Mouse (Mus musculus) hindbrain, embryonic 16.5 days (tissue): ENCODE results near the gene Ezh1. TPM values are rescaled to one million over a fixed set of nuclear protein-coding genes. Genes with fewer than 3 reads are reported as not detected.
A peak's percentile ranks its signal among the peaks of the same experiment; 100 is the strongest.

Experiments
- ATAC-seq: fragments of 200-750 bp; cut with Nextera tagmentation; 2 replicates; pipeline ENCODE4 v1.8.0; 2017; ENCODE audit warnings: moderate TSS enrichment, moderate library complexity
- H3K27ac ChIP-seq: fragments of 300-500 bp; sonication (generic); 2 replicates; pipeline ENCODE4 v1.5.1; 2014; ENCODE audit warnings: low read depth, mild to moderate bottlenecking, control low read depth, low read length, moderate library complexity
- H3K27me3 ChIP-seq: fragments of 300-500 bp; sonication (generic); replicated peaks from 2 replicates; pipeline ENCODE4 v1.6.1; 2014; ENCODE audit warnings: low read length; ENCODE audit not compliant: control insufficient read depth, insufficient read depth
- H3K36me3 ChIP-seq: fragments of 300-500 bp; sonication (generic); 2 replicates; pipeline ENCODE4 v1.6.1; 2014; ENCODE audit warnings: mild to moderate bottlenecking, low read length, moderate library complexity, mixed read lengths; ENCODE audit not compliant: control insufficient read depth, insufficient read depth
- H3K4me1 ChIP-seq: fragments of 300-500 bp; sonication (generic); 2 replicates; pipeline ENCODE4 v1.6.1; 2014; ENCODE audit warnings: low read depth, low read length; ENCODE audit not compliant: control insufficient read depth, insufficient read depth
- H3K4me2 ChIP-seq: fragments of 300-500 bp; sonication (generic); 2 replicates; pipeline ENCODE4 v1.6.1; 2014; ENCODE audit warnings: mild to moderate bottlenecking, low read length, control low read depth, moderate library complexity
- H3K4me3 ChIP-seq: fragments of 300-500 bp; sonication (generic); 2 replicates; pipeline ENCODE4 v1.5.1; 2014; ENCODE audit warnings: mild to moderate bottlenecking, low read length, control low read depth, moderate library complexity
- H3K9ac ChIP-seq: fragments of 300-500 bp; sonication (generic); 2 replicates; pipeline ENCODE4 v1.6.1; 2014; ENCODE audit warnings: low read depth, mild to moderate bottlenecking, control low read depth, low read length, moderate library complexity
- H3K9me3 ChIP-seq: fragments of 300-500 bp; sonication (generic); 2 replicates; pipeline ENCODE4 v1.6.1; 2014; ENCODE audit warnings: mild to moderate bottlenecking, low read length, moderate library complexity; ENCODE audit not compliant: control insufficient read depth
- WGBS: fragments of 180-500 bp; shearing (Covaris S2); extraction: QIAGEN DNeasy Blood & Tissue Kit; methylation state at CpG from one replicate; pipeline ENCODE4 v1.1.7; 2014; 5-methylcytosine and 5-hydroxymethylcytosine counted together
- polyA plus RNA-seq: library from polyadenylated mRNA; unstranded; fragments of >200 nt; fragmentation: Nextera tagmentation; extraction: Ambion mirVana; gene quantifications from 2 replicates; pipeline ENCODE4 v1.2.1, GENCODE M21; 2015

The Ezh1 gene
- polyA plus RNA-seq, 1 experiment from 2014 or later, result 30.0 TPM

GRCm38 (mm10) chr11:101195571-101195970, 30.7 kb downstream of the Ezh1 start:
- H3K36me3 ChIP-seq, result peaks cover 21% of the 10 kb centered on the region
- ATAC-seq, result no peak
- no peak overlapping the region for H3K9ac ChIP-seq
- no peaks in the 10 kb centered on the region for H3K27me3 ChIP-seq
- no peak overlapping the region for H3K4me2 ChIP-seq
- WGBS, result 86% methylated on average over 8 of the region's 8 CpGs
- H3K9me3 ChIP-seq, result no peaks in the 10 kb centered on the region
- H3K27ac ChIP-seq, result no peak overlapping the region
- no peak overlapping the region for H3K4me3 ChIP-seq
- no peaks in the 10 kb centered on the region; the same call in 1 of the 2 replicates for H3K4me1 ChIP-seq

GRCm38 (mm10) chr11:101195101-101195500, 31.2 kb downstream of the Ezh1 start:
- no peak overlapping the region for H3K4me3 ChIP-seq
- peaks cover 20% of the 10 kb centered on the region for H3K36me3 ChIP-seq
- ATAC-seq, result no peak
- no peak overlapping the region for H3K27ac ChIP-seq
- H3K4me1 ChIP-seq, result peaks cover under 1% of the 10 kb centered on the region
- WGBS, result 100% methylated on average over 1 of the region's 1 CpGs
- no peak overlapping the region for H3K4me2 ChIP-seq
- H3K9me3 ChIP-seq, result no peaks in the 10 kb centered on the region
- no peaks in the 10 kb centered on the region for H3K27me3 ChIP-seq
- no peak overlapping the region for H3K9ac ChIP-seq

- WGBS, result 88% methylated on average over 6 of the region's 6 CpGs
- Histone ChIP-seq H3K9ac (no peak overlapping the region), H3K4me2 (no peak overlapping the region), H3K4me1 (peaks cover 5% of the 10 kb centered on the region), H3K4me3 (no peak overlapping the region), H3K36me3 (peaks cover 16% of the 10 kb centered on the region), H3K27ac (no peak overlapping the region), H3K9me3 (no peaks in the 10 kb centered on the region), H3K27me3 (no peaks in the 10 kb centered on the region)
- ATAC-seq, result no peak
These were observed 31.6 kb downstream of the Ezh1 start for GRCm38 (mm10) chr11:101194643-101195042.

- H3K9me3 ChIP-seq, result no peaks in the 10 kb centered on the region
- no peak overlapping the region for H3K9ac ChIP-seq
- ATAC-seq, result no peak
- H3K4me2 ChIP-seq, result no peak overlapping the region
- peaks cover 11% of the 10 kb centered on the region; the same call in 1 of the 2 replicates for H3K36me3 ChIP-seq
- 90% methylated on average over 5 of the region's 5 CpGs for WGBS
- H3K27ac ChIP-seq, result no peak overlapping the region
- H3K4me1 ChIP-seq, result peaks cover 10% of the 10 kb centered on the region
- no peaks in the 10 kb centered on the region for H3K27me3 ChIP-seq
- no peak overlapping the region for H3K4me3 ChIP-seq
These were observed 32.1 kb downstream of the Ezh1 start for GRCm38 (mm10) chr11:101194137-101194536.

GRCm38 (mm10) chr11:101193076-101193475, 33.2 kb downstream of the Ezh1 start:
- H3K9me3 ChIP-seq, result no peaks in the 10 kb centered on the region
- H3K4me2 ChIP-seq, result no peak overlapping the region
- H3K9ac ChIP-seq, result no peak overlapping the region
- H3K27ac ChIP-seq, result no peak overlapping the region; the same call in 1 of the 2 replicates
- no peak for ATAC-seq
- no peaks in the 10 kb centered on the region for H3K27me3 ChIP-seq
- peaks cover 11% of the 10 kb centered on the region for H3K4me1 ChIP-seq
- 80% methylated on average over 7 of the region's 7 CpGs for WGBS
- 0 out of 2 replicates have a peak, but pooled peaks cover 8% of the 10 kb centered on the region for H3K36me3 ChIP-seq
- H3K4me3 ChIP-seq, result no peak overlapping the region

GRCm38 (mm10) chr11:101192646-101193045, 33.6 kb downstream of the Ezh1 start:
- Histone ChIP-seq H3K4me3 (no peak overlapping the region), H3K4me2 (no peak overlapping the region), H3K36me3 (0 out of 2 replicates have a peak, but pooled peaks cover 8% of the 10 kb centered on the region), H3K27ac (no peak overlapping the region), H3K27me3 (no peaks in the 10 kb centered on the region), H3K9ac (no peak overlapping the region), H3K4me1 (peaks cover 11% of the 10 kb centered on the region), H3K9me3 (no peaks in the 10 kb centered on the region)
- WGBS, result 78% methylated on average over 6 of the region's 6 CpGs
- no peak for ATAC-seq

GRCm38 (mm10) chr11:101191919-101192470, 34.3 kb downstream of the Ezh1 start:
- Histone ChIP-seq H3K9me3 (no peaks in the 10 kb centered on the region), H3K36me3 (peaks cover 6% of the 10 kb centered on the region; the same call in 1 of the 2 replicates), H3K4me1 (peaks cover 11% of the 10 kb centered on the region), H3K4me2 (no peak overlapping the region), H3K27me3 (no peaks in the 10 kb centered on the region), H3K4me3 (no peak overlapping the region), H3K9ac (no peak overlapping the region), H3K27ac (no peak overlapping the region)
- no peak for ATAC-seq
- WGBS, result 73% methylated on average over 4 of the region's 4 CpGs

GRCm38 (mm10) chr11:101190913-101191907, 35.1 kb downstream of the Ezh1 start:
- Histone ChIP-seq H3K27ac (peak overlapping the region; percentile 66; the same call in 1 of the 2 replicates), H3K27me3 (no peaks in the 10 kb centered on the region), H3K36me3 (peaks cover 8% of the 10 kb centered on the region; the same call in 1 of the 2 replicates), H3K4me2 (no peak overlapping the region), H3K9me3 (no peaks in the 10 kb centered on the region), H3K9ac (no peak overlapping the region), H3K4me1 (peaks cover 11% of the 10 kb centered on the region), H3K4me3 (no peak overlapping the region)
- WGBS, result 53% methylated on average over 17 of the region's 17 CpGs
- ATAC-seq, result no peak
